Mouse (Mus musculus) layer of hippocampus, postnatal 25 days (tissue): Measurements from ENCODE around the gene Lta. TPM values are rescaled to one million over a fixed set of nuclear protein-coding genes. Genes with fewer than 3 reads are reported as not detected.
A peak's percentile ranks its signal among the peaks of the same experiment; 100 is the strongest.

Experiments
- DNase-seq, 2 experiments: peaks; one replicate each; pipeline ENCODE4 v3.0.0; 2022; ENCODE audit warnings: mixed read lengths in 2 of 2, low spot score in 1 of 2; ENCODE audit errors: extremely low spot score in 1 of 2
- total RNA-seq, 2 experiments: library from RNA; stranded (reverse); gene quantifications; 2 replicates each; pipeline ENCODE4 v1.2.3; 2021

Lta gene
- total RNA-seq, 2 experiments from 2014 or later: 0.20 TPM; not detected in 1

- DNase-seq: no peak
Measured at GRCm38 (mm10) chr17:35213071-35213470, 7.9 kb upstream of the Lta start.

- DNase-seq: no peak
Measured at GRCm38 (mm10) chr17:35210593-35210992, 5.4 kb upstream of the Lta start.

- DNase-seq: no peak
Measured at GRCm38 (mm10) chr17:35209785-35210535, 4.8 kb upstream of the Lta start.

- DNase-seq: no peak
Measured at GRCm38 (mm10) chr17:35205380-35205769, 224 bp upstream of the Lta start.

DNA sequence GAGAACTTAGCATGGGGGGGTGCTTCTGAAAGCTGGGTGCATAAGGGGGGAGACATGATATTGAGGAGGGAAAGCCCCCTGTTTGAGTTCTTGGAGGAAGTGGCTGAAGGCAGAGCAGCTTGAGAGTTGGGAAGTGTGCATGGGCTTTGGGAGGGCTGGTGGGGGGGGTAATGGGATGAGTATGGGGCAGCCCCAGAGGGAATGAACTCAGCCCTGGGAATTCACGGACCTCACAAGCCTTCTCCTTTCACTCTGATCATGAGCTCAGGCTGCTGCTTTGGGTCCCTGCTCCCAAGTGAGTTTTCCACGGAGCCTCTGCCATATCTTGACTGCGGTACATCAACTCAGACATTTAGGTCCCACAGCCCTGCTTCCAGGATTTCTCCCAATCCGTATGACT is 2.7 kb downstream of the Lta start:
- DNase-seq: no peak

DNA sequence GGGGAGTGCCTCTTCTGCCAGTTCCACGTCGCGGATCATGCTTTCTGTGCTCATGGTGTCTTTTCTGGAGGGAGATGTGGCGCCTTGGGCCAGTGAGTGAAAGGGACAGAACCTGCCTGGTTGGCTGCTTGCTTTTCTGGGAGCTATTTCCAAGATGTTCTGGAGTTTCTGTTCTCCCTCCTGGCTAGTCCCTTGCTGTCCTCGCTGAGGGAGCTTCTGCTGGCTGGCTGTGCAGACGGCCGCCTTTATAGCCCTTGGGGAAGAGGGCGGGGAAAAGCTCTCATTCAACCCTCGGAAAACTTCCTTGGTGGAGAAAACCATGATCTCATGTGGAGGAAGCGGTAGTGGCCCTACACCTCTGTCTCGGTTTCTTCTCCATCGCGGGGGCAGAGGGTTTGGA is 3.4 kb downstream of the Lta start, which contains the start of gene Tnf:
Gene Tnf (minus strand): TSS at position 221 of the 400 bp plus-strand sequence.
- DNase-seq: no peak

DNA sequence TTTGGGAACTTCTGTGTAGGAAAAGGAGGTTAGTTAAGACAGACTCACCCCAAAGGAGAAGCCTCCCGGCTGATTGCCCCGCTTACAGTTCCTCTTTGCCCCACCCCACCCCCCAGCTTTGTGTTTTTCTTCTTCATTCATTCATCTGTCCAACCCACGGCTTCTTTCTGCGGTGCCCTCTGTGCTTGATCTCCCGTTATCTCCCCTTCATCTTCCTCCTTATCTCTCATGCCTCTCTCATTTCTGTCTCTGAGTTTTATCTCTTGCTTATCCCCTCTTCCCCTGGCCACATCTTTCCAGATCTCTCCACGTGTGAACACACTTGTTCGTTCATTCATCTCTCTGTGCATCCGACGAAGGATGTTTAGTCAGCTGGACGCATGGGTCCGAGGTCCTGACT is 4.0 kb downstream of the Lta start:
- no peak for DNase-seq

DNA sequence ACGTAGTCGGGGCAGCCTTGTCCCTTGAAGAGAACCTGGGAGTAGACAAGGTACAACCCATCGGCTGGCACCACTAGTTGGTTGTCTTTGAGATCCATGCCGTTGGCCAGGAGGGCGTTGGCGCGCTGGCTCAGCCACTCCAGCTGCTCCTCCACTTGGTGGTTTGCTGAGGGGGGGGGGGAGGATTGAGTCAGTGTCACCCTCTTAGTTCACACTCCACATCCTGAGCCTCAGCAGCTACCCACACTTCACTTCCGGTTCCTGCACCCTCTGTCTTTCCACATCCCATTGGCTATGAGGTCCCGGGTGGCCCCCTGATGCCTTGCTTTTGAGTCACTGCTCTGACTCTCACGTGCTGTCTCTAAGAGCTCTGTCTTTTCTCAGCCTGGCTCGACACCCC is 4.8 kb downstream of the Lta start:
- no peak for DNase-seq

- no peak for DNase-seq
Measured at GRCm38 (mm10) chr17:35198946-35199345, 6.2 kb downstream of the Lta start.

DNA sequence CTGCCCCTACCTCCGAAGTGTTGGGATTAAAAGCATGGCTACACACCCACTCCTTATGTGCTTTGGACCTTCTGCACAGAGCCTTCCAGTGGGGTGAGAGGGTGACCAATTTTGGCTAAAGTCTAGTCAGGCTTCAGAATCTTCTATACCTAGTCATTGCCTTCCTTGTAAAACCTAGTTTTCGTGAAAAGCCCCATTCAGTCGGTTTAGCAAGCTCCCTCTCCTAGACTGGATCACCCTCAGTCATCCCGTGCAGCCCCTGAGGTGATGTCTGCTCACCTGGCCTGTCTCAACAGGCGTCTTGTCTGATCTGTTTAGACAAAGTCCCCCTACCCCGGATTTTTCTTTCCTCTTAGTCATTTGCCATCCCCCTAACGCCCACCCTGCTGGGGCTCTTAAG is 7.1 kb downstream of the Lta start:
- no peak for DNase-seq

DNA sequence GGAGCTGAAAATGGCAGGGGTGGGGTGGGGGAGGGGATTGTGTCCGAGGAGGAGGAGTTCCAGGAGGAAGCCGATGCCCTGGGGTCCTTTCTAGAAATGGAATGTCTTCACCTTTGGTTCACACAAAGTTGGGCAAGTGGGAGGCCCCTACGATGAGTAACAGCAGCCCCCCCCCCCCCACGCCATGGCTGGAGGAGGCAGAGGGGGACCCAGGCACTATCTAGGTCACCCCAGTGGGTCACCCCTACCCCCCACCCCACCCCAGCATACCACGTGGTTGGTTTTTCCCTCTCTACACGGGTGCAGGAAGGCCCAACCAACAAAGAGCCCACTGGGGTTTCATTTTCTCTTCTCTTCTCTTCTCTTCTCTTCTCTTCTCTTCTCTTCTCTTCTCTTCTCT is 8.0 kb downstream of the Lta start:
- no peak for DNase-seq

DNA sequence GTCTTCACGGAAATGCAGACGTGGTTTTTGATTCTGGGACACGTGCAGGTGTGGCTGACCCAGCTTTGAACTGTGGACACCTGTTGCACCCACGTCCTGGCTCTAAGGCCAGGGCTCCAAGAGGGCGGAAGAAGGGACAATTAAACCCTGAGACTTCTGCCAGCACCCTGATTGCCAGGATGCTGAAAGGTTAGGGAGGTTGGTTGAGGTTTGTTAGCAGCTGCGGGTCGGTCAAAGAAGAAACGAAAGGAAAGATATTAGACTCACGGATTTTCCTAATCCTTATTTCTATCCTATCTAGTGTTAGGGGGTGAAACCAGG is 8.9 kb downstream of the Lta start:
- DNase-seq: no peak

GRCm38 (mm10) chr17:35195631-35196320 is 9.4 kb downstream of the Lta start:
- peak; percentile 78 to 82 for DNase-seq

DNA sequence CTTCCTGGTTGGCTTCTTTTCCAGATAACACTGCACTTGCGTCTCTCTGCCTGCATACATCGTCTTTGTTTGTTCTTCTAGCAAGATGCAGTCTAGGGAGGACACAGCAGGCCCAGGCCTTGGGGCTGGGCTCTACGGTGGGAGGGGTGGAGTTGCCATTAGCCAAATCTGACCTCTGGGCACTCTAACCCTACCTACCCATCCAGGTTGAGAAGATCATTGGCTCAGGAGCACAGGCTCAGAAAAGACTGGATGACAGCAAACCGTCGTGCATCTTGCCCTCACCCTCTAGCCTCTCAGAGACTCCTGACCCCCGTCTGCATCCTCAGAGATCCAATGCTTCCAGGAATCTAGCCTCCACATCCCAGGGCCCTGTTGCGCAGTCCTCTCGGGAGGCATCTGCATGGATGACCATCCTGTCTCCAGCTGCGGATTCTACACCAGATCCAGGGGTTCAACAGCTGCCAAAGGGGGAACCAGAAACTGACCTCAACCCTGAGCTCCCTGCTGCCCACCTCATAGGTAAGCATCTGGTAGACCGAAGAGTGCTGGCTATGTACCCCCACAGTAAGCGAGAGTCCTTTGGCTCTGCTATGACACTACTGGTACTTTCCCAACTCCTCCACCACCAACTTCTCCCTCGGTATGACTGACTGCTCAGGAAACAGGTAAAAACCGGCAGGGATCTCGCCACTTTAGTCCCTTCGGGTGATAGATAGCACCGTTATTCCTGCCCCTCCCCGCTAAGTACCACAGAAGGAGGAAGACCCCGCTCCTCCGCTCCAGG is 10.1 kb downstream of the Lta start:
- DNase-seq: no peak

DNA sequence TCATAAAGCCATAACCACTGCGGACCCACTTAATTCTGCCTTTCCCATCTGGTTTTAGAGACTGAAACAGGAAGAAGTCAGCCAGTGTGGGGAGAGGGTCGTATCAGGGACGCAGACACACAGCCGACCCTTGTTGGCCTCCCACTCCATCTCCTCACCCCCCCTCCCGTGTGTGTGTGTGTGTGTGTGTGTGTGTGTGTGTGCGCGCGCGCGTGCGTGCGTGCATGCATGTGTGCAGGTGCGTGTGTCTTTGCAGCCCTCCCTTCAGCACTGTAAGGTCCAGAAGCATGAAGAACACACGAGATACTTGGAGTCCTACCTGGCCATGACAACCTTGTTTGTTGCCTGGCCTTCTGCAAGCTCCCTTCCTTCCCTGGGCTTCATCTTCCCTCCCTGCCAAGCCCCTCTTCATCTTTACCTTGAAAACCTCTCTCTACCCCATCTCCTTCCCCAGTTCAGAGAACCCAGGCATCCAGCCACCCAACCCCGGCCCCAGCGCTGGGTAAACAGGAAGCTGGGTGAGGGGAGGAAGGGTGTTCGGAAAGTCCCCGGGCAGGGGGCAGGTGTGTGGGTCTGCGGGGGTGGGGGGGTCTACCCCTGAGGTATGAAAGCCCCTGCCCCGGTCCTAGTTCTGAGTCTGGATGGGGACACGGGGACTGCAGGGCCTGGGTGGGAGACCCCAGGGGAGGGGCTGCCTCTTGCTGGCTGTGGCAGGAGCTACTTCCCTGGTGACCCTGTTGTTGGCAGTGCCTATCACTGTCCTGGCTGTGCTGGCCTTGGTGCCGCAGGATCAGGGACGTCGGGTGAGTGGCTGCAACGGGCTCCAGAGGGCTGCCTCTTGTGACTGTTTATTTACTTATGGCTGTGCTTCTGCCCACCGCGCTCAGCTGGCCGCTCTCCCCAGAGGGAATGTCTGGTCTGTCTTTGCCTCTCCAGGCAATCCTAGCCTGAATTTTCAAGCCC is 11.0 kb downstream of the Lta start, which contains the start of gene Ltb:
Gene Ltb (plus strand): TSS at position 559 of the 963 bp plus-strand sequence.
- DNase-seq: no peak

DNA sequence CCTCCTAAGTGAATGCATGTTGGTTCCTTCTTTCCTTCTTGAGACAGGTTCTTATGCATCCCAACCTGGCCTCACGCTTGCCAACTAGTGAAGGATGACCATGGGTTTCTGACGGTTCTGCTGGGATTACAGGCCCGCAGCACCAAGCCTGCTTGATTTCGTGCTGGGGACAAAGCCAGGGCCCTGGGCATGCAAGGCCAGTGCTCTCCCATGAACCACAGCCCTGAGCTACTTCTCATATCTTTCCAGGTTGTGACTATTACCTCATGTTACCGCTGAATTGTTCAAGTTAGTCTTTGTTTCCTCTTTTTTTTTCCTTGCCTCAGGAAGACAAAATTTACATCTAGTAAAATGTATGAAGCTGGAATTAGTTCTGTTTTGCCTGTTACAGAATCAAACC is 12.2 kb downstream of the Lta start:
- DNase-seq: no peak

- DNase-seq: no peak
Measured at GRCm38 (mm10) chr17:35191723-35192122, 13.4 kb downstream of the Lta start.

- DNase-seq: no peak
Measured at GRCm38 (mm10) chr17:35190096-35190495, 15.1 kb downstream of the Lta start.

GRCm38 (mm10) chr17:35189186-35189585 is 16.0 kb downstream of the Lta start:
- DNase-seq: no peak

GRCm38 (mm10) chr17:35187959-35188610 is 17.1 kb downstream of the Lta start, which contains the start of gene Lst1:
Gene Lst1 (minus strand): TSS chr17:35188439.
- no peak for DNase-seq
